Mouse (Mus musculus) stomach, postnatal 0 days (tissue): Measurements from ENCODE around the gene Wrap53. TPM values are rescaled to one million over a fixed set of nuclear protein-coding genes. Genes with fewer than 3 reads are reported as not detected.

ENCODE experiments used
- ATAC-seq: fragments of 200-750 bp; cut with Nextera tagmentation; 2 replicates; pipeline ENCODE4 v1.8.0; 2017; ENCODE audit not compliant: low FRiP score, low TSS enrichment
- DNase-seq: peaks from one replicate; pipeline ENCODE4 v3.0.0-alpha.2; 2016; ENCODE audit warnings: low spot score
- H3K27ac ChIP-seq: fragments of 300-500 bp; sonication (generic); replicated peaks from 2 replicates; pipeline ENCODE4 v1.5.1; 2014; ENCODE audit warnings: mild to moderate bottlenecking, control low read depth
- H3K27me3 ChIP-seq: fragments of 300-500 bp; sonication (generic); 2 replicates; pipeline ENCODE4 v1.6.1; 2014; ENCODE audit warnings: low read length; ENCODE audit not compliant: control insufficient read depth, insufficient read depth
- H3K36me3 ChIP-seq: fragments of 300-500 bp; sonication (generic); 2 replicates; pipeline ENCODE4 v1.6.1; 2014; ENCODE audit warnings: low read length, mixed read lengths; ENCODE audit not compliant: control insufficient read depth, insufficient read depth
- H3K4me1 ChIP-seq: fragments of 300-500 bp; sonication (generic); replicated peaks from 2 replicates; pipeline ENCODE4 v1.6.1; 2014; ENCODE audit warnings: antibody characterized with exemption; ENCODE audit not compliant: control insufficient read depth, insufficient read depth
- H3K4me2 ChIP-seq: fragments of 300-500 bp; sonication (generic); replicated peaks from 2 replicates; pipeline ENCODE4 v1.6.1; 2014; ENCODE audit warnings: low read depth, mild to moderate bottlenecking, control low read depth, moderate library complexity
- H3K4me3 ChIP-seq: fragments of 300-500 bp; sonication (generic); 2 replicates; pipeline ENCODE4 v1.5.1; 2014; ENCODE audit warnings: low read depth, low read length, control low read depth
- H3K9ac ChIP-seq: fragments of 300-500 bp; sonication (generic); 2 replicates; pipeline ENCODE4 v1.6.1; 2014; ENCODE audit warnings: mild to moderate bottlenecking, low read length, control low read depth, mixed read lengths
- H3K9me3 ChIP-seq: fragments of 300-500 bp; sonication (generic); 2 replicates; pipeline ENCODE4 v1.6.1; 2016; ENCODE audit warnings: low read length; ENCODE audit not compliant: control insufficient read depth
- CTCF ChIP-seq: IDR thresholded peaks from 2 replicates; pipeline ENCODE4 v1.5.1; 2016; ENCODE audit warnings: antibody characterized with exemption, low read depth, mild to moderate bottlenecking, moderate library complexity
- EP300 ChIP-seq: optimal IDR thresholded peaks from 2 replicates; pipeline ENCODE3; 2016; ENCODE audit warnings: antibody characterized with exemption
- WGBS: fragments of 180-500 bp; shearing (Covaris S2); extraction: QIAGEN DNeasy Blood & Tissue Kit; methylation state at CpG from one replicate; pipeline ENCODE4 v1.1.7; 2014; 5-methylcytosine and 5-hydroxymethylcytosine counted together
- polyA plus RNA-seq: library from polyadenylated mRNA; unstranded; fragments of >200 nt; fragmentation: Nextera tagmentation; extraction: Ambion mirVana; gene quantifications from 2 replicates; pipeline ENCODE4 v1.2.1, GENCODE M21; 2015

The Wrap53 gene
- polyA plus RNA-seq, 1 experiment from 2014 or later = 9.0 TPM

DNA sequence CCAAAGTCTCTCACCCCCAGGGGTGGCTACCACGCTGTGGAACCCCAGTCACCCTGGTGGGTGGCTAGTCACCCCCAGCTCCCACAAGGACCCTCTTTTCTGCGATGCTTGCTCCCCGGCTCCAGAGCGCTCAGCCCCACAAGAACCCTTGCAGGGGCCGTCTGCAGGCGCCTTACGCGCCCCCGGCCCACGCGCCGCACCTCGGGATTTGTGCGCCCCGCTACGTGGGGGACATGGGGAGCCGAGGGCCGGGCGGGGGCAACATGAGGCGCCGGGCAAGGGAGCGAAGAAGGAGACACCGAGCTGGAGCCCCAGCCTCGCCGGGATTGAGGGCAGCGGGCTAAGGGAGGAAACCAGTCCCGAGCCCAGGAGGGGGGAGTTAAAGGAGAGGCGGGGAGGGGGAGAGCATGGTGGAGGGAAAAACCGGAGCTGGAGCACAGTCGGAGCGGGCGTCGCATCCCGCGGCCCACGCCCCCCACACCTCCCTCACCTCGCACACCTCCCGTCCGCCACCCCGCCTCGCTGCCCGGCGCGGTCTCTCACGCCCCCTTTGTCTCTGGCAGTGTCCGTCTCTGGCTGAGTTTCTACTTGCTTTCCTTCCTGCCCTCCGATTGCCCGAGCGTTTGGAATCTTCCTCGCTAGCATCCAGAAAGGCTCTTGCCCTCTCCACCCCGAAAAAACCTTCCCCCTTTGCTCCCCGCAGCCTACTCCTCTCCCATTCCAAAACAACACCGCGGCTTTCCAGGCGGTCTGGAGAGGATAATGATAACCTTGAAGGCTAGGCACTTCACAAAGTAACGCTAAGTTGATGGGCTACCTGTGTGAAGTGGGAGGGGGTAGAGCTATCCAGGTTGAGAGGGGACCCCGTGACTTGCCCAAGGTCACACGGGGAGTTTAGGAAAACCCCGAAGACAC lies 19.9 kb downstream of the Wrap53 start, which contains the start of gene Efnb3:
Gene Efnb3, minus strand, starts transcription at position 355 of the 915 bp plus-strand sequence.
- Histone ChIP-seq H3K4me3 (peak within 1 kb of the TSS; percentile 54), H3K36me3 (no peaks in the 10 kb centered on the region), H3K27me3 (no peaks in the 10 kb centered on the region; the same call in 1 of the 2 replicates), H3K27ac (no peak within 1 kb of the TSS), H3K4me1 (no peaks in the 10 kb centered on the region), H3K4me2 (peak within 1 kb of the TSS; percentile 92), H3K9me3 (no peaks in the 10 kb centered on the region), H3K9ac (peak within 1 kb of the TSS; percentile 67)
- TF ChIP-seq CTCF (no peak; the same call in 1 of the 2 replicates), EP300 (no peak)
- 2% methylated on average over 41 of the region's 59 CpGs for WGBS
- ATAC-seq (no peak; the same call in 1 of the 2 replicates), DNase-seq (peak; percentile 41)

DNA sequence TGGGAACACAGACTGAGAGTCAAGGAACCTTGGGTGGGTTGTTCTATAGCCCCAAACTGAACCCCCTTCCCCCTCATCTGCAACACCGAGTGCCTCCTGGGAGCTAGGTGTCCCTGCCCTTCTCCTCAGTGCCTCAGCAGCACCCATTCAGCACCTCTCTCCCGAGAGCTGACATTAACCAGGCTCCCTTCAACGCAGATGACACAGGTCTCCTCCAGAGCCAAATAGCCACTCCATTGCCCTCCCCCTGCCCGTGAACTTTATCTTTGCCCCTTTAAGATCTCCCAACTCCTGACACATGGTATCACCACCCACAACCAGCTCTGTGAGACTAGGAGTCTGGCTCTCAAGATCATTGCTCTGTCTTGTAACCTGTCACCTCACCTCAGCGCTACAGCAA lies 20.9 kb downstream of the Wrap53 start:
- Histone ChIP-seq H3K27ac (no peak overlapping the region), H3K4me3 (peak overlapping the region; percentile 54), H3K4me2 (peak overlapping the region; percentile 92), H3K9me3 (no peaks in the 10 kb centered on the region), H3K9ac (peak overlapping the region; percentile 67; the same call in 1 of the 2 replicates), H3K4me1 (no peaks in the 10 kb centered on the region), H3K27me3 (no peaks in the 10 kb centered on the region; the same call in 1 of the 2 replicates), H3K36me3 (no peaks in the 10 kb centered on the region)
- DNase-seq (no peak), ATAC-seq (no peak)
- 27% methylated on average over 5 of the region's 5 CpGs for WGBS
- TF ChIP-seq CTCF = no peak
- no peak for TF ChIP-seq EP300

DNA sequence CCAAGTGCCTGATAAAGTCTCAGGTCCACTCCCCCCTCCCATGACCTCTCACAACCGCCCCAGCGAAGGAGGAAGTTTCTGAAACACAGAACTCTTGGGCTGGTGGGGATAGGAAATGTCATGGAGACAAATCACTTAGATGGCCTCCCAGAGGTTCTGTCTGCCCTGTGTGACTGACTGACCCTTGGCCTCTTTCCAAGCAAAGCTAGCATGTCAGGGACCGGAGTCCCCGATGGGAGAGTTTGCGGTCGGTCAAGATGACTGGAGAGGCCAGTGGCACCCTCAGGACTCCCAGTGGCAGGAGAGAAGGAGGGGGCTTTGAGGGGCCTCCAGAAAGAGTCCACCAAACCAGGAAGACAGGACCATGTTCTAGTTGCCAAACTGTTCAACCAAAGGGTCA lies 21.3 kb downstream of the Wrap53 start:
- Histone ChIP-seq H3K9ac (0 out of 2 replicates have a peak overlapping the region, but pooled peaks have one; percentile 18), H3K27ac (no peak overlapping the region), H3K27me3 (no peaks in the 10 kb centered on the region; the same call in 1 of the 2 replicates), H3K9me3 (no peaks in the 10 kb centered on the region), H3K4me2 (peak overlapping the region; percentile 11; the same call in 1 of the 2 replicates), H3K36me3 (no peaks in the 10 kb centered on the region), H3K4me3 (no peak overlapping the region), H3K4me1 (no peaks in the 10 kb centered on the region)
- 48% methylated on average over 6 of the region's 6 CpGs for WGBS
- no peak for DNase-seq
- TF ChIP-seq CTCF (no peak), EP300 (no peak)
- ATAC-seq = no peak

DNA sequence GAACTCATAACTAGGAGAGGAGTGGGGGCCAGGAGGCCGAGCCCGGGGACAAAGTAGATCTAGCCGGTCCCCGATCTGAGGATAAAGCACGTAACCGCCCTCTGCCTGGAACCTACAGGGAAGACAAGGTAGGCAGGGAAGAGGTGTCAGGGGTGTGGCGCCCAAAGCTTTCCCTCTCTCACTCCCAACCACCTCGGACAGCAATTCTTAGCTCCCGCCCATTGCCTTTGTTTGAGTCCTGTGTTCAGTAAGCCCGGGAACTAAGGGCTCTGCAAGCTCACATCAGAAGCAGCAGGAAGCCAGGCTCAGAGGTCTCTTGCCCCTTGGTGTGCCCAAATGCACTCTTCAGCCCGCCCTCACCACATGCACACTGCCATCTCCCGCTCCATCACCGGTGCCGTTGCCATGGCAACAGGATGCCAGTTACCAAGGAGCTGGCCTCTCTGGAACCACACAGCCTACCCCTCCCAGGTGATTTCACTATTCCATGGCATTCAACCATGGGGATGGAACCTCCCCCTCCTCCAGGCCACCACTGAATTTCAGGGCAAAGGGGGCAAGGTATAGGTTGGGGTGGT lies 22.6 kb downstream of the Wrap53 start:
- Histone ChIP-seq H3K4me2 (no peak overlapping the region), H3K36me3 (no peaks in the 10 kb centered on the region), H3K9me3 (no peaks in the 10 kb centered on the region), H3K27me3 (no peaks in the 10 kb centered on the region; the same call in 1 of the 2 replicates), H3K4me1 (no peaks in the 10 kb centered on the region), H3K9ac (no peak overlapping the region), H3K4me3 (no peak overlapping the region), H3K27ac (no peak overlapping the region)
- 49% methylated on average over 14 of the region's 14 CpGs for WGBS
- no peak for ATAC-seq
- no peak for DNase-seq
- no peak for TF ChIP-seq EP300
- TF ChIP-seq CTCF = no peak

DNA sequence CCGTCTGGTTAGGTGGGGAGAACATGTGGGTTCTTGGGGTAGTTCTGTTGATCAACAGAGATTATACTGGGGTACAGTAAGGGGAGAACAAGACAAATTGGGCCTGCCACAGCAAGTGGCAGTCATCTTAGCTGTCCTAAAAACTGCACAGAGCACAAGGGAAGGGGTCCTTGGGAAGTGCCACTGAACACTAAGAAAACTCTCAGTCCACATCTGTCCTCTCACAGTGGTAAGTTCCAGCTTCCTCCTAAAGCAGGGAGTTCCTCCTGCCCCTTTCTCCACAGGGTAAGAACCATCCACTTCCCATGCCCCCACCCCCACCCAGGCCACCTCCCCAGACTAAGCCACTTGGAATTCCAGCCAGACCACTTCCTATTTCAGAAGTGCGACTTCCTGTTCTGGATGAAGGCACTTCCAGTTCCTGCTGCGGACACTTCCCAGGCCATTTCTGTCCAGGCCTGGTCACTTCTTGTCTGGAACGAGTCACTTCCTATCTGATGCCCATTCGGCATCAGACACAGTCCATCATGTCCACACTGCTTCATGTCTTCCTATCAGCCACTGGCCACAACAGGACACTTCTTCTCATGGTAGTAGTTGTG lies 25.4 kb downstream of the Wrap53 start:
- ATAC-seq (no peak), DNase-seq (no peak)
- no peaks in the 10 kb centered on the region for H3K9me3 ChIP-seq
- no peak overlapping the region for H3K27ac ChIP-seq
- TF ChIP-seq CTCF = no peak
- no peak for TF ChIP-seq EP300
- no peaks in the 10 kb centered on the region for H3K4me1 ChIP-seq
- H3K9ac ChIP-seq = no peak overlapping the region
- H3K4me3 ChIP-seq = no peak overlapping the region
- no peaks in the 10 kb centered on the region for H3K36me3 ChIP-seq
- H3K4me2 ChIP-seq = no peak overlapping the region
- no peaks in the 10 kb centered on the region; the same call in 1 of the 2 replicates for H3K27me3 ChIP-seq
- 82% methylated on average over 5 of the region's 5 CpGs for WGBS
